Mouse (Mus musculus): ENCODE measurements at regions not wholly inside any gene's neighbourhood (a gene's known extent, or its start where the extent isn't known, plus 50 kb on each side); places are given as distances from the start of the nearest gene placed in this dataset.
"Not testable (repeated sequence)": the region's sequence is repeated elsewhere in the genome, so short reads cannot be mapped to it uniquely, and the experiment has no call there.

DNA sequence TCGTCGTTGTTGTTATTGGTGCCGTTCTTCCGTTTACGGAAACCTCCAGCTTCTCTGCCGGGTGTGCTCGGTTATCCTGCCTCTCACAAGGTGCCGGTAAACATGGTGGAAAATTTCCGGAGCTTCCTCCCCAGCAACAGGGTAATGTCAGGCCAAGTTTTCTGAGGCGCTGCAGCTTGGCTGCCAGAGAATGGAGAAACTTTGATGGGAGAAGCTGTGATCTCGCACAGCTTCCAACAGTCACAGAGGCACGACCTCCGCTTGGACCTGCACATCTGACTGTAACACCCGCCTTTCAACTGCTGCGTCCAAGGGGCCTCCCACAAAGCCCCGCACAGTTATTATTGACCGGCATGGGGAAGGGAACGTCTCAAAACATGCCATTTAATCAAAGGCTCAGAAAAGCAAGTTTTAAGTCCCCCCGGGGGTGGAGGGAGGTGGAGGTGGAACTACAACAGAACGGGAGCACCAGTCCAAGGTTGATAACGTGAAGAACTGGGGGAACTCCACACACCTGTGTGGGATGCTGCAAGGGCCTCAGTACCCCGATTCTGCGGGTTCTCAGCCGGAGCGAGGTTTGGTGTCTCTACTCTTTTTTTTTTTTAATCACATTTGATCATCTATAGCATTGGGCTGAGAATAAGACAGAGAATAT lies 299.1 kb downstream of the Vrk1 start:
- DNase-seq (ENCODE audit: low spot score), result no peak

DNA sequence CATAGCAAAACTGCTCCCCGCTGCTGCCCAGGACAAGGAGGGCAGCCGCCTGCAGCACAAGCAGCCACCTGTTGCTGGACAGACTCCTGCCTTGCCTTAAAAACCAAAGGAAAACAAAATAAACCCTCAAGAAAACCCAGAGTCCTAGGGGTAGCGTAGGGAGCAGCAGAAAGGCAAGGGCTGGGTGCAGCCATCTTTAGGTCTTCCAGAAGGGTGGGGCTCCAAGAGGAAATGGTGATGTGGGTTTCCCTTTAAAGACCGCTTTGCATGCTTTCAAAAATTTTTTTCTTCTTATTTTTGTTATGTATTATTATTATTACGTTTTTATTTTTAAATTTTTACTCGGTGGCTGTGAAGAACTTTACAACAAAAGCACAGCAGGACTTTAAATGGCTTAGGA lies 300.1 kb downstream of the Vrk1 start:
- DNase-seq (ENCODE audit: low spot score), result peak; percentile 37

GRCm38 (mm10) chr12:106310585-106311319 lies 300.7 kb downstream of the Vrk1 start:
- peak; percentile 64 for DNase-seq (ENCODE audit: low spot score)

GRCm38 (mm10) chr12:106311320-106311825 lies 301.3 kb downstream of the Vrk1 start:
- no peak for DNase-seq (ENCODE audit: low spot score)

GRCm38 (mm10) chr12:106311831-106312600 lies 302.0 kb downstream of the Vrk1 start:
- DNase-seq (ENCODE audit: low spot score), result no peak

DNA sequence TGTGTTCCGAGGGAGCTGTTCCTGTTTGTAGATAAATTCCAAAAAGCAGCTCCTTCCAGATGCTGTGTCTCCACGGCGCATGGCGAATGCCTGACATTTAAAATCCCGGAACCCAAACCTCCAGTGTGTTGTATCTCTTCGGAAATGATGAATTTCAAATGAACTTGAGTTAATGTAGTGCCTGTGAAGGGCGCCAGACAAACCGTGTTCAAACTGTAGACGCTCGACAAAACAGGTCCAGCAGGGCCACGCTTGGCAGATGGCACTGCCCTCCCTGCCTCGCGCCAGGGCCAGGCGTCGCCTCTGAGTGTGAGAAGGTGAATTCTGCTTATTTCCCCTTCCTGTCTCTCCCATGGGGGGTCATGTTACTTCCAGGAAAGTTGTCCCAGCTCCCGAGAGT lies 307.7 kb downstream of the Vrk1 start:
- no peak for DNase-seq (ENCODE audit: low spot score)

DNA sequence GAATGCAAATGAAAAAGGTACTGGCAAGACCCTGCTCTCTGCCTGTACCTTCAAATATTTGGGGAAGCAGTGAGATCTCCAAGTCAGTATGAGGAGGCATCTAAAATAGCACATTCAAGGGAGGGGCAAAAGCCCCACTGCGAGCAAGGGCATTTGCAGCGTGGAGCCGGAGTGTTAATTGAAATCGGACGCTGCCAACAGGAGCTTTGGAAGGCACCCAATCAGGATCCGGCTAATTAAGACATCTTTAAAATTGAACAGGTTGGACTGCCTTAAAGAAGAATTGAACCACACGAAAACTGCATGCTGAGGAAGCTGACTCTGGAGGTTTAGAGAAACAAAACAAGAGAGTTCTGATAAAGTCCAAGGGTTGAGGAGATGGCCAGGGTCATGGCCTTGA lies 311.5 kb downstream of the Vrk1 start:
- no peak for DNase-seq (ENCODE audit: low spot score)

GRCm38 (mm10) chr12:106326611-106327010 lies 316.6 kb downstream of the Vrk1 start:
- no peak for DNase-seq (ENCODE audit: low spot score)

- DNase-seq (ENCODE audit: low spot score), result no peak
Measured at GRCm38 (mm10) chr12:106327351-106327750, 317.3 kb downstream of the Vrk1 start.

- no peak for DNase-seq (ENCODE audit: low spot score)
Measured at GRCm38 (mm10) chr12:106357867-106358266, 347.8 kb downstream of the Vrk1 start.

DNA sequence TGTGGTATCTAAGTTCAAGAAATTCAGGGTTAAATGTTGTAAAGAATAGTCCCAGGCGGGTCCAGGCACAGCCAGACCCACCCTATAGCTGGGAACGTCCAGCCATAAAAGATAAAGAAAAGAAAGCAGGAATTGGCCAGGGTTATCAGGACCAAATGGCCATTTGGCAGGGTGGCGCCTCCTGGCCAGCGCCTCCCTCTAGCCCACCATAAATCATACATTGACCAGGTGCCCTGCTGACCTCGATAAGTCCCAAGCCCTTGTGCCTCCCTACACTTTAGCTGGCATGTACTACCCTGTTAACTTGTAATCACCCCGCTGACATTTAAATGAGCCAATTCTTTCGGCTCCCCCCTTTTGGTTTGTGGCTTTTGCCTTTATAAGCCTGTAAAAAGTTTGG lies 351.6 kb downstream of the Vrk1 start:
- not testable (repeated sequence) for DNase-seq (ENCODE audit: low spot score)

GRCm38 (mm10) chr12:106374840-106375375 lies 364.9 kb downstream of the Vrk1 start:
- no peak for DNase-seq (ENCODE audit: low spot score)

GRCm38 (mm10) chr12:106375886-106376285 lies 365.9 kb downstream of the Vrk1 start:
- DNase-seq (ENCODE audit: low spot score), result no peak

GRCm38 (mm10) chr12:106376783-106377182 lies 366.8 kb downstream of the Vrk1 start:
- no peak for DNase-seq (ENCODE audit: low spot score)

- DNase-seq (ENCODE audit: low spot score), result no peak
Measured at GRCm38 (mm10) chr12:106377281-106377680, 367.3 kb downstream of the Vrk1 start.

DNA sequence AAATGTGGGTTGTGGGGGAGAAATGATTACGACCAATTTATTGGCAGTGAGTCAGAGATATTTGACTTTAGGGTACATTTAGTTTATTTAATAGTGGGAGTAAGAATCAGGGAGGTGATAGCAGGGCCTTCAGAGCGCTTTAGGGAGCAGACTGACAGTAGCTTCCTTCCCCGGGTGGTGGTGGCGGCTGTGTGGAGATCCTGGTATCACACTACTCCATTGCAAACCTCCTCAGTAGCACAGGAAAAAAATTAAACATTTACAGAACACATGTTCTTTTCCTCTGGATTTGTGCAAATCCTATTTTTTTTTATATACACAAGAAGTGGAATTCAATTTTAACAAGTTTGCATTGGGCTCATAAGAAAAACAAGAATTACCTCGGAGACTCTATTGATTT lies 367.7 kb downstream of the Vrk1 start:
- DNase-seq (ENCODE audit: low spot score), result no peak

DNA sequence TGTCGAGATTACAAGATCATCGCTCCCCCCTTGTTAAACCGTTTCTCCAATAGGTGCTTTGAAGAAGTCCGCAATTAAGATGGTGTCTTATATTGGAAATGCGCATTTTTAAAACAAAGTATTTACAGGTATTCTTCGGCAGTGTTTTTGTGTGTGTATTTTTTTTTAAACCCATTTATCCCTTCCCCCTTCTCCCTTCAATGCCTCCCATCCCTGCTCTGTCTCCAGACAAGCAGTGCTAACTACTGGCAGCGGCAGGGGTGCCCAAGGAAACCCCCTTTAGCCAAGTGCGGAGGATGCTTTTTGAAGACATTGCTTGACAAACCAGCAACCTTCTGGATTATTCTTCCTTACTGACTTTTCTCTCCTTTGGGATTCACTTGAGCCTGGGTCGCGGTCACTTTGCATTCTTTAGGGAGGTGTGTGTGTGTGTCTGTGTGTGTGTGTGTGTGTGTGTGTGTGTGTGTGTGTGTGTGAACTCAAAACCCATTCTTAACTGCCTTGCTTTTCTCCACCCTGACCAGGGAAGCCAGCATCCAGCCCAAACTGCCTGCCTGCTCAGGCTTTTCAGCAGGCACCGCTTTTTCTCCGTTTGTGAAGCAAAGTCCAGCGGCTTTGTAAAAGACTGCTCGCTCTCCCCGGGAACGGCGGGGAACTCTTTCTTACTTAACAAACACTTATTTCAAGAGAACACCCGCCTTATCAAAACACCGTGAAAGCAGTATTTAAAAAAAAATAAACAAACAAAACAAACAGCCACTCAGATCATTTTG lies 368.5 kb downstream of the Vrk1 start:
- DNase-seq (ENCODE audit: low spot score), result no peak

DNA sequence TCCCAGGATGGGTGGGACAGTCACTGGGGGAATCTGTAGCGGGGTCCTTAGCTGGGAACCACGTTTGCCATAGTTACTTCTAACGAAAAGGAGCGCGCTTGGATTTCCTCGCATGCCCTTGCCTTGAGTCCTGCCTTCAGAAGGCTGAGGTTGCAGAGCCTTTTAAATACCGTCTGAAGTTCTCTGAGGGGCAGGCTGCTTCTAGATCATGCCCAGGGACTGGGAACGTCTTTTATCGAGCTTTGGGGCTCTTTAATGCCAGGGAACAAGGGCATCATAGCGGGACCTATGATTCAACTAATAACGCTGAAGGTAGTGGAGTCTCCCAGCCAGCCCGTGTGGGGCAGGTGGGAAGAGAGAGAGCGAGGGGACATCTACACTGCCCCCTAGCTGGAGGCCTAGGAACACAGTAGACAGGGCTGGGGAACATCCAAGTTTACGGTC lies 369.1 kb downstream of the Vrk1 start:
- peak; percentile 42 for DNase-seq (ENCODE audit: low spot score)

- DNase-seq (ENCODE audit: low spot score), result no peak
Measured at GRCm38 (mm10) chr12:106379779-106380178, 369.8 kb downstream of the Vrk1 start.

GRCm38 (mm10) chr12:106381821-106382220 lies 371.8 kb downstream of the Vrk1 start:
- no peak for DNase-seq (ENCODE audit: low spot score)

DNA sequence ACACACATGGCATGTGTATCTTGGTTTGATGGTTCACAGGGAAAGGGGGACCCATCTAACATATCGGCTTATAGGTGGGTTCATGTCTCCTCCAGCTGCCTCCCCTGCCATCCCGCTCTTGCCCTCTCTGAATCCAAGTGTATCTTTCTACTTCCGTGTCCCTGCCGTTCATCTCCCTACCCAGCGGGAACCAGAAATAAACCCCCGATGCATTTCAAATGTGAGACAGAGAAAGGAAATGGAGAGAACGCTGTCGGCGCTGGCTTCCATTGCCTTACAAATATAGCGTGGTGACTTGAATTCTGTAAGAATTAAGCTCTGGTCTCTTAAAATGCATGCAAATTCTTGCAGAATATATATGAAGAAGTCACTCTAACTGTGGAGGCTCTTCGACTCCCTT lies 379.2 kb downstream of the Vrk1 start:
- no peak for DNase-seq (ENCODE audit: low spot score)

DNA sequence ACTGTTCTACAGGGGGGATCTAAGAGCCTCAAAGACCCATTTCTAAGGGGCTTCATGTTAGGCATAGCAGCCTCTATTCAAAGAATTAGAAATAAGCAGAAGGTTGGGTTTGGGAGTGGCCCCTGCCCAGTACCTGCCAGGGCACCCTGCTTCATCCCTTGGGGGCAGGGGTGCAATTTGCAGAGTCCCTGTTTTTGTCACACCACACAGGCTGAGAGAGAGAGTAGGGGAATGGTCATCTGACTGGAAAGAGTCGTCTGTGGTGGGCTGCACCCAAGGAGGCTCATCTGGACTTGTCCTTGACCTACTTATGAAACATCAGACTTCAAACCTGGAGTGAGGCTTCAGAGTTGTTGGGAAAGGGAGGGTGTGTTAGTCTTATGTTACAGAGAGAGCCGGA lies 382.3 kb downstream of the Vrk1 start:
- DNase-seq (ENCODE audit: low spot score), result no peak
